Mouse (Mus musculus) MN1 (cell line): ENCODE data around the gene Babam1.

Experiments used
- DNase-seq: peaks from one replicate; pipeline ENCODE4 v3.0.0-alpha.2; 2016; ENCODE audit warnings: low spot score

Gene Babam1

DNA sequence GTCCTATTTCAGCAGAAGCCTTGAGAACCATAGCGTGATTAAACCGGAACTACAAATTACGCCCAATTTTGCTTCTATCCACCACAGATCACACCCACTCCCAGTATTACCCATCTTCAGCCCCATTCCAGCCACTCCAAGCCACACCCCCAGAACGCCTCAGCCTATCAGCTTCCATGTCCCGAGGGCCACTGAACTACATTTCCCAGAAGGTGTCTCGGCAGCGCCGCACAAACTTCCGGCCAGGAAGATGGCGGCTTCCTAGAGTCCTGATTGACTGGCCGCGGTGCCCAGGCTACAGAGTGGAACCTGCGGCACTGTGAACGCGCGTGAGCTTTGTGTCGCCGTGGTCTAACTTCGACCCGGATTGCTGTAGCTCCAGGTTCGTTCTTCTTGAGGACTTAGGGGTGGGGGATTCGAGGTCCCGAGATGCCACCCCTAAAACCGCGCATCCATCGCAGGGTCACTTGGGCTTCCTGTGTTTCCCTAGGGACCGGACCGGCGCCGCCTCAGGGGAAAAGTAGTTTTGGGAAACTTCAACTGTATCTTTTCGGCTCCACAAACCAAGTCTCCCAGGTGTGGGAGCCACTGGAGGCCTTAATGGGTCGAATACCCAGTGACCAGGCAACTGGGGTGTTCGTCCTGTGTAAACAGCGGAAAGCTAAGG is at the start of gene Babam1:
Babam1 (plus strand) TSS at position 223 of the 667 bp plus-strand sequence.
- DNase-seq, result peak; percentile 98

DNA sequence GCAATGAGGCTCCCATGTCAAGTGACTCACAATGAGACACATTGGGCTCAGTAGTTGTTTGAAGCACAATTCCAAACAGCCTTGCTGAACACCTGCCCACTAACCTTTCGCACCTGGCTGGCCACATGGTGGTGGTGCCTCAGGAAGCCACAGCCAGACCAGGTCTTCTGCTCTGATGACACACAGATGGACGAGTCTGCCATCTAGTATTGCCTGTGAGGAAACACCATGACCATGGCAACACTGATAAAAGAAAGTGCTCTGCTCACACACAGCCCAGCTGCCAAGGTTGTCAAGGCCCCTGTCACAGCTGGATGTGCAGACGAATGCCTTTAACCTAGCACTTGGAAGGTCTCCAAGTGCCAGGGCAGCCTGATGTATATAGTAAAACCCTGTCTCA is 45.5 kb upstream of the Babam1 start:
- DNase-seq, result peak; percentile 80

DNA sequence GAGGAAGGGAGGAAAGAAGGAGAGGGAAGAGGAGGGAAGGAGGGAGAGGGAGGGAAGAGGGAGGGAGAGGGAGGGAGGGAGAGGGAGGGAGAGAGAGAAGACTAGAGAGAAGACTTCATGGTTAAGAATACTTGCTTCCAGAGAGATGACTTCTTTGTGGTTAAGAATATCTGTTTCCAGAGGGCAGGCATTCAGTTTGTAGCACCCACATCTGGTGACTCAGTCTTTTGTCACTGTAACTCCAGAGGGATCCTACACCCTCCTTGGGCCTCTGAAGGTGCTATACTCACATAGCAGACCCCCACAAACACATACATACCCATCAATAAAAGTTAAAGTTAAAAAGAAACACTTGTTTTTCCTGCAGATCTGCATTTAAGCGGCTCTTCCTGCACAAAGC is 45.1 kb upstream of the Babam1 start:
- no peak for DNase-seq

DNA sequence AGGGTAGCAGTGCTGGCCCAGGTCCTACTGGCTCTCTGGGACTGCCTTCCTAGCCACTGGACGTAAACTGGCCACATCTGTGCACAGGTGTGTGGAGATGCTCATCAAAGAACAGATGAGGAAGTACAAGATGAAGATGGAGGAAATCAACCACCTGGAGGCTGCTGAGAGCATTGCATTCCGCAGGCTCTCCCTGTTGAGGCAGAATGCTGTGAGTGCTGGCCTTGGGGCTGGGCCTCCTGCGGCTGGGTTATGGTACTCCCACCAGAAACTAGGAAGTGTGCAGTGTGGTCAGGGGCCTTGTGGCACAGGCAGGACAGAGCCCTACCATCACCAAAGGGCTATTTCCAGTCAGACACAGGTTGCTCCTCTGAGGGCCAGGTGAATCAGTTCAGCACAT is 38.6 kb upstream of the Babam1 start:
- no peak for DNase-seq

DNA sequence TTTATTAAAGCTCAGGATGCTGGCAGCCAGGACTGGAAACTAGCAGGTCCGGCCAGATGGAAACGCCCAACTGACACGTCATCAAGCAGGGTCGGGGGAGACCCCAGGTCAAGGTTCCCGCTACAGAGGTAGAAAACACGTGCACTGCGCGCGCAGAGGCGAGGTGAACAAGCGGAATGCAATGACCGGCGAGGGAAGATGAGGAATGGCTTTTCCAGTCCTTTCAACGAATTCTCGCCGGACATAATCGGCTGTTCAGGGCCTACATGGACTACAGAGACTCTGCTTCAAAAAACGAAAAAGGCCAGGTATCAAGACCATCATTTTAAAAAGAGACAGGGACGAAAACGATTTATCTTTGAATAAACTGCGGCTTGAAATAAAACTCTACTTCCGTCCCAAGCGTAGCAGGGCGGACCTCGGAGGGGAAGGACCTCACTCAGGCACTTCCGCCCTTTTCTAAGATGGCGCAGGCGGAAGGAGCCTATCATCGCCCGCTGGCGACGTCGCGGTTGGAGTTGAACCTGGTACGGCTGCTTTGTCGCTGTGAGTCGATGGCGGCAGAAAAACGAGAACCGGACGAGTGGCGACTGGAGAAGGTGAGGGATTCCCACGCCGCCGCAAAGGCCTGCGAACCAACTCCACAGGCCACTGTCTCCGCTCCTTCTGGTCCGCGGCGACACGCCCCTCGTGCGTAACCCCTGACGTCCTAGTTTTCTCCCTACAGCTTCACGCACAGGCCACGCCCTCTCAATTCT is 29.7 kb upstream of the Babam1 start, which contains the start of gene Use1:
Use1 (plus strand) TSS at position 78 of the 758 bp plus-strand sequence.
- peak; percentile 95 for DNase-seq

DNA sequence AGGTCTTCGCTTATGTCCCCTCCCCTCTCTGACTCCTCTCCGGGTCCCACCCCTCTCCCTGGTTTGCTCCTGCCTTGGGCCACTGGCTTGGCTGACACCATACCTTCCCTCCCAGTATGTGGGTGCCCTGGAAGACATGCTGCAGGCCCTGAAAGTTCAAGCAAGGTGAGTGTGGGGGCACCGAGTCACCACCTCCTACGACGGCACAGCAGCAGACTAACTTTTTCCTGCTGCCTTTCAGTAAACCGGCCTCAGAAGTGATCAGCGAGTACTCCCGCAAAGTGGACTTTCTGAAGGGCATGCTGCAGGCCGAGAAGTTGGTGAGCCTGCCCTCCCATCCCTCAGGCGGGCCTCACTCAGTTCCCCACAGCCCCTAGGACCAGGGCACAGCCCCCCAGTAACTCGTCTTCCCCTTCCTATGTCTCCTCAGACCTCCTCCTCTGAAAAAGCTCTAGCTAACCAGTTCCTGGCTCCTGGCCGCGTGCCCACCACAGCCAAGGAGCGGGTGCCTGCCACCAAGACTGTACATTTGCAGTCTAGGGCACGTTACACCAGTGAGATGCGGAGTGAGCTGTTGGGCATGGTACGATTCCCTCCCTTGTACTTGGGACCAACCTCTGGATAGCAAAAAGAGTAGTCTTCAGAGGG is 29.0 kb upstream of the Babam1 start:
- DNase-seq, result peak; percentile 57

DNA sequence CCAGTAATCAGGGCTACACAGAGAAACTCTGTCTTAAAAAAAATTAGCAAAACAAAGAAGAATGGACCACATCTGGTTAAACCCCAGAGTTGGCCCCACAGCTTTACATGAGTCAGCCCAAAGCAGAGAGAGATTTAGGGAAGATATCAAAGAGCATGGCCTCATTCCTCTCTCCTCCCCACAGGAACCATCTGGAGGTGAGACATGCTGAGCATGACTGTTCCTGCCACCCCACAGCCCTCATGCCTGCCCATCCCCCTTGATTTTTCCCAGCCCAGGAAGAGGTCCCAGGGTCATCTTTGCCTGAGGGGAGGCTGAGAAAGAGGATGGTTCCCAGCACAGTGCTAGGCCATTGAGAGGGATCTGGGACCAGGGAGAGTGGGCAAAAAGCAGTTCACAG is 28.3 kb upstream of the Babam1 start:
- DNase-seq, result peak; percentile 72

DNA sequence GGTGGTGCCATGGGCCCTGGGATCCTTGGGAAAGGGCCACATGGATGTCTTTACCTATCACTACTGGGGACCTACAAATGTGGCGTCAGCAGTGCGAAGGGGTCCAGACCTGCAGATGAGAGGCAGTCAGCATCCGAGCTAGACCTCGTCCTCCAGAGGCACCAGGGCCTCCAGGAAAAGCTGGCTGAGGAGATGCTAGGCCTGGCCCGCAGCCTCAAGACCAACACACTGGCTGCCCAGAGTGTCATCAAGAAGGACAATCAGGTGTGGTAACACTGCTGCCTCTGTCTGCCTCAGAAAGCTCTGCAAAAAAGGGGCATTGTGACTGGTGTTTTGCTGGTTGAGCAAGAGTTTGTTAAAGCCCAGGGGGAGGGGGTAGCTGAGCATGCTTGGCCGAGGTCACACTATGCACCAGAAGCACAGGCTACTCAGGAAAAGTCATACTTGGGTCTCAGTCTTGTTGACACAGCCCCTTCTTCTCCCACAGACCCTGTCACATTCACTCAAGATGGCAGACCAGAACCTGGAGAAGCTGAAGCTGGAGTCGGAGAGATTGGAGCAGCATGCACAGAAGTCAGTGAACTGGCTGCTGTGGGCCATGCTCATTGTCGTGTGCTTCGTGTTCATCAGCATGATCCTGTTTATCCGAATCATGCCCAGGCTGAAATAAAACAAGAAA is 27.5 kb upstream of the Babam1 start:
- DNase-seq, result no peak

DNA sequence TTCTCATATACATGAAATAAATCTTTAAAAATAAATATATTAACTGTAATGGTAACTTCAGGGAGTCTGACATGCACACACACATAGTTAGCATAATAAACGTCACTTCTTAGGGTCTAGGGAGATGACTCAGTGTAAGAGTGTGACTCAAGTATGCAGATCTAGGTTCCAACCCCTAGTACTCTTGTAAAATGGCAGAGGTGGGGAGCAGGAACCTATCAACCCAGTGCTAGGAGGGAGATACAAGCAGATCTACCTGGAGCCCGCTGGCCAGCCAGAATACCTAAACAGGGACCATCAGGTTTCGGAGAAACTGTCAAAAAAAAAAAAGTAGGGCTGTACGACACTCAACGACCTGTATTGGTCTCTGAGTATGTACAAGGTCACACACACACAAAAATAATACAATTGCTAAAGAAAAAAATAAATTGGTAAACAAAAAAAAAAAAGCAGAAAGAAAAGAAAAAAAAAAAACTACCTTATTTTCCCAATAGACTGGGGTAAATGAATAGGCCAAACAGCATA is 25.9 kb upstream of the Babam1 start:
- peak; percentile 29 for DNase-seq

DNA sequence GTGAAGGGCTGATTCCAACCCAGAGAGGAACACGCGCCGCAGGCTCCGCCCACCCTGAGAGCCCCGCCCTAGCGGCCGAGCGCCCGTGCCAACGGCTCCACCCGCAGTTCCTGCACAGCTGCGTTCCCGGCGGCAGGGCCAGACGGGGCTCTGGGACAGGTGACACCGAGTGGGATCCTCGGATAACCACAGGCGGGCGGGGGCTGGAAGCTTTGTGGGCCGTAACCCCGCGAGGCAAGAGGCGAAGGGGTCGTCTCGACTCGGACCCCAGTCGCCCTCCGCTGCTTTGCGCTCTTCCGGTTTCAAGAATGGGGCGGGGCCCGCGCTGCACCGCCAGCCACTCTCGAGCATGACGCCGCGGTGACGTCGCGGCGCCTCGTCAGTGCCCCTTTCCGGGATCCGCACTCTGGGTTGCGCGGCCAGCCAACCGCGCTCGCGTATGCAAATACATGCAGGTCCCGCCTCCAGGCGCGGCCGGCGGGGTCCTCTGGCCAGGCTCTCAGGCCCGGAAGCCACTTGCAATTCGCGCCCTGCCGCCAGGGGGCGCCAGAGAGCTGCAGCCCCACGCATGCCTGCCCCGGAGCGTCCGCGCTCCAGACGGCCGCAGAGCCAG is 25.3 kb upstream of the Babam1 start, which contains the start of gene Ocel1:
Ocel1 (plus strand) TSS at position 63 of the 613 bp plus-strand sequence.
- DNase-seq, result peak; percentile 98

DNA sequence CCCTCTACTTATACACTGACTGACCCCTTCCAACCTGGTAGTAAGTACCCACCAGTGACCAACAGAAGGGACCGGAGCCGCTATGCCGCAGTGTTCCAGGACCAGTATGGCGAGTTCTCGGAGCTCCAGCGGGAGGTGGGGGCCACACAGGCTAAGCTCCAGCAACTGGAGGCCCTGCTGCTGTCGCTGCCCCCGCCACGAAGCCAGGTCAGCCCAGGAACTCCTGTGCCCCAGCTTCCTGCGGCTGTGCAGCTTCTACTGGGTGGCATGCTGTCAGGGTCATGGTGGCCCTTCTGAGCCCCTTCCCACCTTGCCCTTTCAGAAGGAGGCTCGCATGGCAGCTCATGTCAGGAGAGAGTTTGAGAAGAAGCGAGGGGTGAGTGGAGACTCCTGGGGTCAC is 24.2 kb upstream of the Babam1 start:
- DNase-seq, result no peak

DNA sequence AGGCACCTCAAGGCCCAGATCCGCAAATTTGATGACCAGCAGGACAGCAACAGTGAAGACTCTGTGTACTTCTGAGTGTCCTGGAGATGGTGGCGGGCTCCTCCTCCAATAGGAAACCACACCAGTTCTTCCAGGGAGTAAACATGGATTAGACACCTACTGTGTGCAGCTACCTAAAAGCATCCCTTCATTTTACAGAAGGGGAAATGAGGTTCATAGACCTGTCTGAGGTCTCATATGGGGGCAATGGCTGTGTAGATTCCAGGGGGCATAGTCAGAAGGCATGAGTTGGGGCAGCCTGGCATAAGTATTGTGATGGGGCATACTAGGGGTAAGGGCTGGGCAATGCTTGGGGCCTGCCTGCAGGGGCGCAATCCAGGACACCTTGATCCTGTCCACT is 23.7 kb upstream of the Babam1 start:
- DNase-seq, result no peak

DNA sequence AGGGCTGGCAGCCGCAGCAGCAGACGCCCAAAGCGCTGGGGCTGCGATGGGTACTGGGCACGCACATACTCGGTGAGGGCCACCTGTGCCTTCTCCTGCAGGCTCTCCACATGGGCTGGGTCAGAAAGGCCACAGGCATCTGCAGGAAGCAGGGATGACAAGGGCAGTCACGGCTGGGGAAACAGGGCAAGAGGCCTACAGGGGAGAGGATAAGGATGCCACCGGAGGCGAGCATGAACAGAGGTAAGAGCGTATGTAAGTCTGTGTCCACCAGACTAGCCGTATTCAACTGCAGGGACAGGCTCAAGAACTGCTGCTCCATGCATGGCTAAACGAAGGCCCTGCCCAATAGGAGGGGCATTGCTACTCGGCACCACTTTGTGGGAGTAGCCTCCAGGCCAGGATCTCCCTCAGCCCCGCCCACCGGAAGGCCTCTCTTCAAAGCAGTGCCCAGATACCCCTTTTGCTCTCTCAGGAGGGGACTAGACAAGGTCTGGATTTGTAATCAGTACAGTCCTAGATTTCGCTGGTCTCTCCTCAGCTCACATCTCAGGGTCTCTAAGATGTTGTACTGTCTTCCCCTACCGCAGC is 21.9 kb upstream of the Babam1 start:
- DNase-seq, result no peak

DNA sequence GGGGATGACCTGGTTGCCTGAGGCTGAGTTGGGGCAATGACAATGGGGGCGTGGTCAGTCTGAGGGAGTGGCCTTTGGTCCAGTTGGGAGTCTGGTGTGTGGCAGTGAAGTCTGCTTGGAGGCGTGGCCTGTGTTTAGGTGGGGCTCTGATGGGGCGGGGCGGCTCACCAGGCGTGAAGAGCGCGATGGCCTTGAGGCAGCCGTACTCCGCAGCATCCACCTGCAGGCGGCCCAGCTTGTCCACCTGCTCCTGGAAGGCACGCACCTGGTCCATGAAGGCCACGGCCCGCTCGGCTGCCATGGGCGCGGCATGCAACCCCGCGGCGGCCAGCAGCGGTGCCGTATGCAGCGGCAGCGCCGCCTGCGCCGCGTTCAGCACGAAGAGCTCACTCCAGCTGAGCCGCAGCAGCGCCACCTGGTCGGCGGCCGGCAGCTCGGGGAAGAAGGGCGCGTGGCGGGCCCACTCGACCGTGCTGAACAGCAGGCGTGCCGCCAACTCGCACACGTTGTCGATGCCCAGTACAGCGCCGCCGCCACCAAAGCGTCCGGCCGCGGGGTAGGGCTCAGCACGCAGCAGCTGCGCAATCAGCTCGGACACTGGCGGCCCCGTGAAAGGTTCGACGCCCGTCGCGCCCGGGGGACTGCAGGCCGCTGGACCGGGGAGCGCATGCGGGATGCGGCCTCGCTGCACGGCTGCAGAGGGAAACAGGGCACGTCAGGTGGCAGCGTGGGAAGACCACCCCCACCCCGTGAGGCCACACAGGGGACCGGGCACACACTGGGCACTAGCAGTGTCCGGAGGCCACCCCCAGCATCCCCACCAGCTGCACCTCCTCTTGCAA is 20.9 kb upstream of the Babam1 start:
- no peak for DNase-seq

DNA sequence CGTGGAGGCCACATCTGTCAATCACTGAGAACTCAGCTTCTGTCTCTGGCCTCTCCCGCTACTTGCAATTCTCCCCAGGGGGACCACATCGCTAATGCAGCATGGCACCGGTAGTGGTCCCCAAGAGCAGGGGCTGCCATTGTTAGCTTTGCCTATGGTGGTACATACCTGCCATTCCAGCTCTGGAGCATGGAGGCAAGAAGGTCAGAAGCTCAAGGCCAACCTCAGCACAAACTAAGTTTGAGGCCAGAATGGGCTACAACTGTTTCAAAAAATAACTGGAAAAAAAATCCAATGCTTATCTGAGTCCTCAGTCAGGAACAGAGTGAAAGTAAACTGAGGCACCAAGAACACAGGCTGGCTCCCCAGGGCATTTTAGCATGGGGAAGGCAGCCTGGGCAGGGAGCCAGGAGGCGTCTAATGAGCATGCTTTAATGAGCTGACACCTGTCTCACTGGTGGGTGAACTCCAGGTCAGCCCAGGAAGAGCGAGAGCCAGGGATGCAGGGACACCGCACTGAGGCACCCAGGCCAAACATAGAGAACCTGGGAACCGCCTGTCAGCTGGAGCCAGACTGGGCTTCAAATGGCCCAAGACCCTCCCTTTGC is 20.1 kb upstream of the Babam1 start:
- no peak for DNase-seq

DNA sequence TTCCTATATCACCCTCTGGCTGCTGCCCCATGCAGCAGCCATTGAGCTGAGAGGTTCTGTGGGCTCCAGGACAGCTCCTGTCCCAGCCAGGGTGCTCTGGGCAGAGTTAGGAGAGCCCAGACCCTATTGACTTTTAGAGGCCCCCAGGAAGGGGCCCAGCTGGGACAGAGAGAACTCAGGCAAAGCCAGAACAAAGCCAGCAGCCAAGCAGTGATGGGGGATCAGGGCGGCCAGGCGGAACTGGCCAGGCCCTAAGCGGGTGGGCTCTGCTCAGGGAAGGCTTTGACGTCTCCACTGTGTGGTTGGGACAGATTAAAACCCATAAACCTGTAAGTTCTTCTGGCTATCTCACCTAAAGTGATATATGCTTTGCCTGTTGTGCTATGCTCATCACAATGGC is 17.7 kb upstream of the Babam1 start:
- no peak for DNase-seq

DNA sequence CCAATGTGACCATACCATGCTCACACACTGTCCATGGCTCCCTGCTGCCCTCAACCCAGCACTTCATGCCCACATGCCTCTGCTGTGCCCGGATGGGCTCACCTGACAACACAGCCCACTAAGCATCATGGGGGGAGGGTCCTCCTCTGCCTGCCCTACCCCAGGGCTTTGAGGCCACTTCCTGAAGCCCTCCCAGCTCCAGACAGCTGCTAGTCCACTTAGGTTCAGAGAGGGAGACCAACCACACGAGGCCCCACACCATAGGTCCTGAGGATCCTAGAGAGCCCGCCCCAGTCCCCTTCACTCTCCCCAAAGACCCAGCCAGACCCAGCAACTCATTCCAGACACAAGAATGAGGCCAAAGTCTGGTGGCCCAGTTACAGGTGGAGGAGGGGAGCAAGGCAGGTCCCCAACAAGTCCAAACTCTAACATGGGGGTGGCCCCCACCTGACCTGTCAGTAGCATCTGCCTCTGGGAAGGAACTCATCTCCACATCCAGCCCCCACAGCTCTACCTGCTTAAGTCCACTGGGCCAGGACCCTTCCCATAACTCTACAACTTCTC is 17.1 kb upstream of the Babam1 start:
- DNase-seq, result no peak

DNA sequence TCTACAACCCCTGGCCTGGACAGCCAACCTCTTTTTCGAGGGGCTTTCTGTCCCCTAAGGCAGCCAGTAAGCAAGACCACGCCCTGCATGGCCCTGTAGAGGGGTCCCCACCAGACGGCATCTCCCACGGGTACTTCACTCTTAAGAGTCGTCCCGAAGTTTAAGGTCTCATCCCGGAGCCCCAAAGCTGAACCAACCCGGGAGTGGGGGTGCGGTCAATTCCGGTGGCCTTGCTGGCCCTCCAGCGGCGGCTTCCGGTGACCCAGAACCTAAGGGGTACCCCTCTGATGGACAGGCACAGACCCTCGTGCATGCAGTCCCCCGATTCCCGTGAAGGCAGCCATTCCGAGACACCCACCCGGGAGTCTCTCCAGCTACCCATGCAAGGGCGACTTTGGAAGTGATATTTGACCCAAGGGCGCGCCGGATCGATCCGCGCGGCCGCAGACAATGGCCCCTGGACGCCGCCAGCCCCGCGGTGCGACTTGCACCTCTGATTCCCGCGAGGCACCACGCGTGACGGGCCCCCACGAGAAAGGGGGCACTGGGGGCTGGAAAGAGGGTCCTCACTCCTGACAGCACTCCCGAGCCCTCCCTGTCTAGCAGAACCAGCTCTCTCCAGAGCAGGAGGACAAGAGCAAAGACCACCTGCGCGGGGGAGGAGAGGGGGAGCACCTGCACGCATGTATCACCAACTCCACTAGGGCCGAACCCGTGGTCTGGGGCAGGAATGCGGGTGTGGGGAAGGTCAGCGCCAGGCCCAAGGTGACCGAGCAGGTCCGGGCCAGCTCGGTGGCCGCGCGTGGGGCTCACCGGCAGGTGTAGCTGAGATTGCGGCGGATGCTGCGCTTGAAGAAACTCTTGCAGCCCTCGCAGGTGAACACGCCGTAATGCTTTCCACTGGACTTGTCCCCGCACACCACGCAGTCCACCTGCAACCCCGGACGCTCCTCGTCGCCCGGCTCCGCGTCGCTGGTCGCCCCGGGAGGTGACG is 16.2 kb upstream of the Babam1 start:
- DNase-seq, result no peak
